Mouse (Mus musculus) embryonic facial prominence, embryonic 11.5 days (tissue): ENCODE measurements at regions not wholly inside any gene's neighbourhood (a gene's known extent, or its start where the extent isn't known, plus 50 kb on each side); places are given as distances from the start of the nearest gene placed in this dataset.

Experiments
- ATAC-seq: fragments of 200-750 bp; cut with Nextera tagmentation; replicated peaks from 2 replicates; pipeline ENCODE4 v1.8.0; 2017; ENCODE audit warnings: low read depth; ENCODE audit not compliant: insufficient number of reproducible peaks, low FRiP score, low TSS enrichment
- DNase-seq: peaks from one replicate; pipeline ENCODE4 v3.0.0-alpha.2; 2015; ENCODE audit warnings: low spot score
- H3K27ac ChIP-seq: fragments of 300-500 bp; sonication (generic); replicated peaks from 2 replicates; pipeline ENCODE4 v1.5.1; 2014; ENCODE audit warnings: mild to moderate bottlenecking, low read depth, low read length, control low read depth
- H3K27me3 ChIP-seq: fragments of 300-500 bp; sonication (generic); 2 replicates; pipeline ENCODE4 v1.6.1; 2014; ENCODE audit warnings: mild to moderate bottlenecking, low read length, moderate library complexity, mixed read lengths; ENCODE audit not compliant: control insufficient read depth, insufficient read depth
- H3K36me3 ChIP-seq: fragments of 300-500 bp; sonication (generic); replicated peaks from 2 replicates; pipeline ENCODE4 v1.6.1; 2014; ENCODE audit warnings: low read depth, mild to moderate bottlenecking, low read length, moderate library complexity, mixed read lengths; ENCODE audit not compliant: control insufficient read depth, insufficient read depth
- H3K4me1 ChIP-seq: fragments of 300-500 bp; sonication (generic); 2 replicates; pipeline ENCODE4 v1.6.1; 2014; ENCODE audit warnings: low read length, mixed read lengths; ENCODE audit not compliant: control insufficient read depth, insufficient read depth
- H3K4me2 ChIP-seq: fragments of 300-500 bp; sonication (generic); 2 replicates; pipeline ENCODE4 v1.6.1; 2014; ENCODE audit warnings: low read depth, mild to moderate bottlenecking, control low read depth, low read length, moderate library complexity
- H3K4me3 ChIP-seq: fragments of 300-500 bp; sonication (generic); 2 replicates; pipeline ENCODE4 v1.5.1; 2014; ENCODE audit warnings: low read depth, low read length, control low read depth
- H3K9ac ChIP-seq: fragments of 300-500 bp; sonication (generic); replicated peaks from 2 replicates; pipeline ENCODE4 v1.6.1; 2014; ENCODE audit warnings: mild to moderate bottlenecking, control low read depth, low read length
- H3K9me3 ChIP-seq: fragments of 300-500 bp; sonication (generic); replicated peaks from 2 replicates; pipeline ENCODE4 v1.6.1; 2016; ENCODE audit warnings: mild to moderate bottlenecking, low read length, inconsistent platforms, mixed read lengths; ENCODE audit not compliant: control insufficient read depth
- WGBS: fragments of 180-500 bp; shearing (Covaris S2); extraction: QIAGEN DNeasy Blood & Tissue Kit; methylation state at CpG from one replicate; pipeline ENCODE4 v1.1.7; 2014; 5-methylcytosine and 5-hydroxymethylcytosine counted together

DNA sequence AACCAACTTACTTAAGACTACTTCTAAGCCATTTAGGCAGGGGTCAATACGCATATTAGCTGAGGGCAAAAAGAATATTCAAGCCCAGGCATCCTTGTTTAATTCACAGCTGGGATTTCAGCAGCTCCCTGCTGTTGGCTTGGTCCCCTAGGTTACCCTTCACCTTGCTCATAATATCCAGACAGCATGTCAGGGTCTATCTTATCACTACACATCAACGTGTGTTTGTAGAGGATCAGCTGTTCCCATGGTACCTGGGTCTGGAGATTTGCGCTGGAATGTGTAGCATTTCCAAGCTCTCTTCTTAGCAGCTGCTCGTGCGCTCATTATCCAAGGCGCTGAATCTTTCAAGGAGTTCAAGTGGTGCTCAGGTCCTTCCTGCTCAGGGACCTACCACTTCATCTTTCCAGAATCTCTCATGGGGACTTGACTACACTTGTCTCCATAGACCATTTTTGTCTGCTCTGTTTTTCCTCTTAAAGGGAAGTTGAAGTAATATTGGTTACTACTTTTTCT, 484.5 kb downstream of the Bmp2 start:
- Histone ChIP-seq H3K27me3 (no peaks in the 10 kb centered on the region), H3K4me3 (no peak overlapping the region), H3K4me1 (no peaks in the 10 kb centered on the region), H3K9ac (no peak overlapping the region), H3K9me3 (no peaks in the 10 kb centered on the region), H3K27ac (no peak overlapping the region), H3K4me2 (no peak overlapping the region), H3K36me3 (no peaks in the 10 kb centered on the region)
- DNase-seq (no peak), ATAC-seq (no peak)
- WGBS, result 71% methylated on average over 6 of the region's 6 CpGs

DNA sequence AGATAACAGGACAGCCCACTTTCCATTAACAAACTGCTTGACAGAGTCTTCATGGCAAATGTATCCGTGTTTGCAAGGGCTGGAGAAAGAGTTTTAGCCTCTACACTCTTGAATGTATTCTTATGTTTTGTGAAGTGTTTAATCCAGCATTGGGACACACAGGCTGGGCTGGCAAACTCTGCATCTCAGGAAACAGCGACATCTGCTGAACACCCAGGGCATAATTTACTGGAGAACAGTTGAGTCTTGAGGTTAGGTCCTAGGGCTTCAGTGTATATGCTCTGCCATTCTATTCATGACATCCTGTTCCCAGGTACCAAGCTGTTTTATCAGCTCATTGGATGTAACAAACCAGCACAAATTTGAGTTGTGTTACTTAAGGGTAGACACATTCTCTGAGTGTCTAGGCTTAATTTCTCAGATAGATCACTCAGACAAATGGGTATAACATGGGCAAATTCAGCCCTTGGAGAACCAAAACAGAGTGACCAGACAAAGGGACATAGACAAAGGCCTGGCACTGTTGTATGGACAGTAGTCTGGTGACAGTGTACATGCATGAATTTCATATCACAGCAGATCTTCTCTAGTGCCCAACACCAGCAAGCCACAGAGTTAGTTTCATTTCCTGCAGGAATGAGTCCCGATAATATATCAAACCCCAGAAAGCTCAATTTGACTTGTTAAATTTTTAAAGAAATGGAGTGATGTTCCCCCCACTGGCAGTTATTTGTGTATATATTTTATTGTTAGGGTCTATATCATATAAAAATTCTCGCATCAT, 477.9 kb downstream of the Bmp2 start:
- no peak for ATAC-seq
- Histone ChIP-seq H3K36me3 (no peaks in the 10 kb centered on the region), H3K4me2 (no peak overlapping the region), H3K4me1 (no peaks in the 10 kb centered on the region), H3K27me3 (no peaks in the 10 kb centered on the region), H3K9ac (no peak overlapping the region), H3K9me3 (no peaks in the 10 kb centered on the region), H3K27ac (no peak overlapping the region), H3K4me3 (no peak overlapping the region)
- DNase-seq, result peak; percentile 59
- 68% methylated on average over 4 of the region's 4 CpGs for WGBS

DNA sequence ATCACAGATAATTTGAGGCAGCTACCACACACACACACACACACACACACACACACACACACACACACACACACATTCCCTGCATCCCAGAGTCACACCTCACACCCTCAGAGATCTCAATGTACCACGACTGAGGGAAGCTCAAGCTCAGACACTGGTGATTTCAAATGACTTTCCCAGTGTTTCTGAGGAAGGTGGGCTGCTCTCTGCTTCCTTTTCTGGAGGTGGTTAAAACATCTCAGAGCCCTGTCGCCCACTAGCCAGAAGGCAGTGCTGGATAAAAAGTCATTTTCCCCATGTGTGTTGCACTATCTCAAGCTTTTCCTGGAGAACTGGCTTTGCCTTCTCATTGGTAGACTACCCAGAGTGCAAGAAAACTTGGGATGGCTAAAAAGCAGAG, 477.2 kb downstream of the Bmp2 start:
- Histone ChIP-seq H3K36me3 (no peaks in the 10 kb centered on the region), H3K9ac (no peak overlapping the region), H3K27ac (no peak overlapping the region), H3K4me2 (no peak overlapping the region), H3K27me3 (no peaks in the 10 kb centered on the region), H3K4me1 (no peaks in the 10 kb centered on the region), H3K9me3 (no peaks in the 10 kb centered on the region), H3K4me3 (no peak overlapping the region)
- whole genome bisulfite sequencing, result 84% methylated on average over 2 of the region's 2 CpGs
- DNase-seq (no peak), ATAC-seq (no peak)

DNA sequence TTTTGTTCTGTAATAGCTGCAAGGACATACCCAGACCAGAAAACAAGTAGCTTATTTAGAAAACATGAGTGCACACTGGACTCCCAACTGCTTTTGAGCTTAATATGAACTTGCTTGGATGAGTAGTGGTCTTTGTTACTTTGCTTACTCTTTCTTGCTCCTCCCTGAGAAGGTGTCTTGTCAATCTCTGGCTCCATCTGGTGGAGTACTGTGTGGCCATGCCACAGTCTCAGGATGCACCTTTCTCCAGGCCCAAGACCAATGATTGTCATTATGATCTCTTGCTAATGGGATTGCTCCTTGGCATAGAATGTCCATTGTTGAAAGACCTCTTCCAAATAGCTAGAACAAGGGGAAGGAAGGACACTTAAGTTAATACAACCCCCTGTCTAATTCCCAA, 465.1 kb downstream of the Bmp2 start:
- ATAC-seq (no peak), DNase-seq (peak; percentile 55)
- no peak overlapping the region for H3K9ac ChIP-seq

DNA sequence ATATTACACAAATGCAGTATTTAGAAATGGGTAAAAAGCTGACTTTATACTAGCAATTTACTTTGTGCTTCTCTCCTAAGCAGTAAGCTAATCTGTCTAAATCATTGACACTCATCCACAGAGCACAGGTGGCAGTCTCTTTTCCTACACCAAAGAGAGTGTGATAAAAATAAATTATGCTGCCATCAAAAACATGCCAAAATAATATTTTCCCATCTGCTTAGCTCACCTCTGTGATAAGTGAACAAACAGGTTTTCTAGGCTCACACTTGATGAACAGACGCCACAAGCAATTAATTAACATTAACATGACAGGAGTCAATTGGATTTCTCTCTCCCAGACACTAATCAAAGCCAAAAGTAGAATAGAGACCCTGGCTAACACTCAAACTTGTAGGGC, 451.2 kb downstream of the Bmp2 start:
- Histone ChIP-seq H3K4me3 (no peak overlapping the region), H3K4me1 (no peaks in the 10 kb centered on the region), H3K36me3 (no peaks in the 10 kb centered on the region), H3K27ac (no peak overlapping the region), H3K9me3 (no peaks in the 10 kb centered on the region), H3K9ac (no peak overlapping the region), H3K4me2 (no peak overlapping the region), H3K27me3 (no peaks in the 10 kb centered on the region)
- ATAC-seq, result no peak
- 59% methylated on average over 1 of the region's 1 CpGs for WGBS
- no peak for DNase-seq

More for the DNA sequence above, 465.1 kb downstream of the Bmp2 start:
- H3K4me2 ChIP-seq, result no peak overlapping the region
- H3K9me3 ChIP-seq, result no peaks in the 10 kb centered on the region
- H3K27me3 ChIP-seq, result no peaks in the 10 kb centered on the region
- H3K27ac ChIP-seq, result no peak overlapping the region
- H3K36me3 ChIP-seq, result no peaks in the 10 kb centered on the region
- no peaks in the 10 kb centered on the region for H3K4me1 ChIP-seq
- no peak overlapping the region for H3K4me3 ChIP-seq

DNA sequence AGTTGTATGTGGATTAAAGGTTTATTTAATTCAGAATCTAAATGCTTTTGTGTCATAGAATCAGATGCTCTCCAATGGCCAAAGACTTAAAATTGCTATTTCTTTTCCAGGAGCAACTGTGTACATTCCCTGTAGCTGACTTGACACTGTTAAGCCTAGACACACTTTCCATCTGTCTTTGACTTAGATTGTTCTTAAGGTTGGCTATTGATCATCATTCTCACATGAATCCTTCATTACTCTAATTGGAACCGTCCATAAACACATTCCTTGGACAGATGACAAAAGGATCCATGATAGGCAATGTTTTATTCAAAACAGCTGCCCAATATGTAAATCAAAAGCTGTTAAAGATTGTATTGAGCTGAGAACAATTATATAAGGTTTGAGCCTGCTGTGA, 442.8 kb downstream of the Bmp2 start:
- WGBS, result 46% methylated on average over 1 of the region's 1 CpGs
- H3K4me2 ChIP-seq, result no peak overlapping the region
- no peak overlapping the region for H3K27ac ChIP-seq
- ATAC-seq (no peak), DNase-seq (no peak)
- no peaks in the 10 kb centered on the region for H3K36me3 ChIP-seq
- no peaks in the 10 kb centered on the region for H3K27me3 ChIP-seq
- no peak overlapping the region for H3K4me3 ChIP-seq
- no peaks in the 10 kb centered on the region for H3K9me3 ChIP-seq
- no peak overlapping the region for H3K9ac ChIP-seq
- no peaks in the 10 kb centered on the region for H3K4me1 ChIP-seq

DNA sequence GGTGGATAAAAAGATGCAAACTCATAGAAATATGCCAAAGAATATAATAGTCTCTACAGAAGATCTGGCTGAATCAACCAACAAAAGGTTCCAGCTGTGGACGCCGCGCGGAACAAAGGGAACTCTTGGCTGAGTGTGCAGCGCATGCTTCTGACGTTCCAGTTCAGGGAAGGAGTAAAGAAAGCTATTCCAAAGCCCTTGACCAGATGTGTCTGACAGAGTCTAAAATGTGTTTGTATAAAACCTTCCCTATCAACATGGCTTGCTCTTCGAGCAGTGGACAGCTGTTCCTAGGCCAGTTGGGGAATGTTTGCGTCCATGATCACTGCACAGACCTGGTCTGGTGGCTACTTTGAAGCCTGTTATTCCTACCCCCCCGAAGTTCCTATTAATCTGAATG, 442.4 kb downstream of the Bmp2 start:
- Histone ChIP-seq H3K27me3 (no peaks in the 10 kb centered on the region), H3K4me3 (no peak overlapping the region), H3K27ac (no peak overlapping the region), H3K36me3 (no peaks in the 10 kb centered on the region), H3K4me2 (no peak overlapping the region), H3K9ac (no peak overlapping the region), H3K9me3 (no peaks in the 10 kb centered on the region), H3K4me1 (no peaks in the 10 kb centered on the region)
- WGBS, result 84% methylated on average over 9 of the region's 9 CpGs
- no peak for DNase-seq
- ATAC-seq, result no peak

DNA sequence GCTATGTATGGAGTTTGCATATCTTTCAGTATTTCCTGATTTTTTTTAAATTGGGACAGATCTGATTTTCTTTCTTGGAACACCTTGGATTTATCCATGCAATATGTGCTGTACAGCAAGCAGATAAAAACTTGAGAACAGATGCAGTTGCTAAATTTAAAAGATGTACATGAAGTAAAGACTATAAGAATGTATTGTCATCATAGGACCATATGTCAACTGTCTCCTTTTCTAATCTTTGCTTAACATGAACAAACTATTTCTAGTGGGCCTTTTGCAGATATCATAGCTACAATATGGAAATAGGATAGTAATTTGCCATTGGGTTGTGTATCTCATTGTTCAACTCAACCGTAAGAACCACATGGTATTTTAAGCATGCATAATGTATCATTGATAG, 435.7 kb downstream of the Bmp2 start:
- H3K4me2 ChIP-seq, result no peak overlapping the region
- no peaks in the 10 kb centered on the region for H3K27me3 ChIP-seq
- WGBS, result 96% methylated on average over 1 of the region's 1 CpGs
- DNase-seq, result no peak
- no peaks in the 10 kb centered on the region for H3K9me3 ChIP-seq
- no peak overlapping the region for H3K9ac ChIP-seq
- no peaks in the 10 kb centered on the region for H3K4me1 ChIP-seq
- H3K36me3 ChIP-seq, result no peaks in the 10 kb centered on the region
- ATAC-seq, result no peak
- no peak overlapping the region for H3K4me3 ChIP-seq
- H3K27ac ChIP-seq, result no peak overlapping the region
